Mouse (Mus musculus): ENCODE results near the gene Dchs1.

- TF ChIP-seq CTCF (IDR thresholded peaks at IDR 0.05; ENCODE audit: control insufficient read depth, insufficient read depth, low read length), result no peak
- no peak for TF ChIP-seq POLR2A (IDR thresholded peaks at IDR 0.05; ENCODE audit: borderline replicate concordance, control insufficient read depth, low read depth, low read length)
These were observed 24.1 kb upstream of the Dchs1 start for GRCm38 (mm10) chr7:105811516-105811915.
